Mouse (Mus musculus): ENCODE data around the gene Uts2.
"Not testable (repeated sequence)": the region's sequence is repeated elsewhere in the genome, so short reads cannot be mapped to it uniquely, and the experiment has no call there.

The Uts2 gene

DNA sequence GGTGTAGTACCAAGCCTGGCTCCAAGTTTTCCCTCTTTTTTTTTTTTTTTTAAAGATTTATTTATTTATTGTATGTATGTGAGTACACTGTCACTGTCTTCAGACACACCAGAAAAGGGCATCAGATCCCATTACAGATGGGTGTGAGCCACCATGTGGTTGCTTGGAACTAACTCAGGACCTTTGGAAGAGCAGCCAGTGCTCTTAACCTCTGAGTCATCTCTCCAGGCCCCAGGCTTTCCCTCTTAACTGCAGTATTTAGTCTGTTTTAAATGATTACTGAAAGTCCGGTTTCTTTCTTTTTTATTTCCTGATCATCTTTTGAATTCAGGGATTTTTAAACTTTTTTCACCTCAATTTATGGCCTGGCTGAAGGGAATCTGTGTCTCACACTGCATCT, 20.5 kb downstream of the Uts2 start:
- not testable (repeated sequence) for DNase-seq

DNA sequence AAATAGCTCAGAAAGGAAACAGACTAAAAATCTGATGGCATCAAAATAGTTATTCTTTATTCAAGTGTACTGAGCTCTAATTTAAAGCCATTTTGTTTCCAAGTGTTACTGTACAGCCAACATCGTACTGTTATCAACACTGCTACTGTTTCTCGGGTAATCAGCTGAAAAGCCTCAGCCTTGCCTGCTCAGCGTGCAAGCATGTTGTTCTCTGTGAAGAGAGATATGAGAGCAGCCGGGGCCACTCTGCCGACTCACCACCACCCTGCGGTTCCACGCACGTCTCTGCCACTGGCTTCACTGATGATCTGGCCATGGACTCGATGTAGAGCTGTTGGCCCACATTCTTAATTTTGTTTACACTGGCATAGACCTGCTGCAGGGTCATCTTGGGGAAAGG, 27.3 kb downstream of the Uts2 start:
- no peak for DNase-seq

DNA sequence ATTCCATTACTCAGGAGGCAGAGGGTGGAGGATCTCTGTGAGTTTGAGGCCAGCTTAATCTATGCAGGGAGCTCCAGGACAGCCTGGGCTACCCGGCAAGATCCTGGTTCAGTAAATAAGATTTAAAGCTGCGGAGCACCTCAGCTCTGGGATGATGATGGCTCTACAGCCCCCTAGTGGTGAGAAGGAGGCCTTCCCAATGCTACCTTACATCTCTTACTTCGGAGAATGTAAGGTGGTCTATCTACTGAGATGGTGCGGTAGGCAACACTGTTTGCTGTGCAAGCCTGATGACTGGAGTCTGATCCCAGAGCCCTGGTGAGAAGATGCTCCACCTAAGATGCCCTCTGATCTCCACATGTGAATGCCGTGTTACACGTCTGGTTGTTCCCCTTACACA, 30.1 kb downstream of the Uts2 start:
- peak; percentile 39 for DNase-seq

DNA sequence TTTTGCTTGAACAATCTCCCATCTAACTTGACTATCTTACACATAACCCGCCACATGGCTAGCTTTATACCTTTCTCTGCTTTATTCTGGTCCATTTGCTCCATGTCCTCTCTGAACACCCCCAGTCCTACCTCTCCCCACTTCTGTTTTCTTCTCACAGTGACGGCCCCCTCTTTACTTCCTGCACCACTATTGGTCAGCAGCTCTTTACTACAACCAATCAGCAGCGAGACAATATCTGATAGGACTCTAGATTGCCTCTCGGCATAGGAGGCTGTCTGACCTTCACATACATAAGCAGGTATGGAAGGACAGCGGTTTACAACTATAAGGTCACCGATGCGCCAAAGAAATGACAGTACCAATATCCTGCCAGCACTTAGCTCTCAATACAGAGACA, 39.6 kb downstream of the Uts2 start:
- DNase-seq: no peak

DNA sequence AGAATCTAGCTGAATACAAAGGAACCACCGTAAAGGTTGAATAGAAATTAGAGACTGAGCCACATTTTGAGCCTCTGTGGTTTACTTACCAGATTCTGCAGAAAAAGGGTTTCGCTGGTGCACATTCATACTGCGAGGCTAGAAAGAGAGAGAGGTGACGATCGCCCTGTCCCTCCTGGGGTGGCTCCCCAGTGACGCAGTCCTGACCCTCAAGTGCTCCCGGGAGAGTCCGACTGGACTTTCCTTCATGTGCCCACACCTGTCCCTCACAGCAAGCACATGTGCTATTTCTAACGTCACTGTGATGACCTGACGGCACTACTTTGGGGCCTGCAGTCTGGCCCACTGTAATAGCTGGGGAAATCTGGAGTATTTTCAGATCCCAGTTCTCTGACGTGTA, 40.9 kb downstream of the Uts2 start:
- no peak for DNase-seq

DNA sequence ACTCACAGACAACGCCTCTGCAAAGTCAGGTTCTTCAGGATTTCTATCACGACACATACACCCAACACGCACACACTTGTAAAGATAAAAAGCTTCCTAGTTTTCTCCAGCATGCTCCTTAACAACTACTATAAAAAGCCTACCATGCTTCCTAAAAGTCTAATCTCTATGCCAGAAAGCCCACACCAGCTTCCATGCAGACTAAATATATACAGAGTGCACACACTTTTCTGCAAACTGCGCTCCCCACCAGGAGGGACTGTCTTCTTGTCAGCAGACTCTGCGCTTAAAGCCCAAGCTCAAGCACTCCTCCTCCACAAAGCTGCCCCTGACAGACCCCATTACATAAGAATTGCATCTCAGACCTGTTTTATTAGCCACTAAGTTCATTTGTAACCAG, 44.6 kb downstream of the Uts2 start:
- DNase-seq: no peak

DNA sequence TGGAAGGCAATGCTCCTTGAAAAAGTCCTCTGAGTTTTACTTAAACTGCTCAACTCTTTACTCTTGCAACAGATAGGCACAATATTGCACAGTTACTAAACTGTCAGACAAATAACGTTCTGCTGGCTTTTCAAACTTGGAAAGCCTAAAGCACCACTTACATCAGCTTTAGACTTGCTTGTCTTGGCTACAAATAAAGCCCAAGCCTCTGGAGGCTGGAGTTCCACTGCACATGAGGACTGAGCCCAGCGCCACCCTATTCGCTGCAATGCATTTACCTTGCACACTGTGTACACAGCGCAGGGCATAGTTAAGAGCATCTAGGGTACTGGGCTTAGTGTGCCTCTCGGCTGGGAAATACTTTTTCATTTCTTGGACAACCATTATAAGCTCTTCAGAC, 46.4 kb downstream of the Uts2 start:
- peak; percentile 58 for DNase-seq

DNA sequence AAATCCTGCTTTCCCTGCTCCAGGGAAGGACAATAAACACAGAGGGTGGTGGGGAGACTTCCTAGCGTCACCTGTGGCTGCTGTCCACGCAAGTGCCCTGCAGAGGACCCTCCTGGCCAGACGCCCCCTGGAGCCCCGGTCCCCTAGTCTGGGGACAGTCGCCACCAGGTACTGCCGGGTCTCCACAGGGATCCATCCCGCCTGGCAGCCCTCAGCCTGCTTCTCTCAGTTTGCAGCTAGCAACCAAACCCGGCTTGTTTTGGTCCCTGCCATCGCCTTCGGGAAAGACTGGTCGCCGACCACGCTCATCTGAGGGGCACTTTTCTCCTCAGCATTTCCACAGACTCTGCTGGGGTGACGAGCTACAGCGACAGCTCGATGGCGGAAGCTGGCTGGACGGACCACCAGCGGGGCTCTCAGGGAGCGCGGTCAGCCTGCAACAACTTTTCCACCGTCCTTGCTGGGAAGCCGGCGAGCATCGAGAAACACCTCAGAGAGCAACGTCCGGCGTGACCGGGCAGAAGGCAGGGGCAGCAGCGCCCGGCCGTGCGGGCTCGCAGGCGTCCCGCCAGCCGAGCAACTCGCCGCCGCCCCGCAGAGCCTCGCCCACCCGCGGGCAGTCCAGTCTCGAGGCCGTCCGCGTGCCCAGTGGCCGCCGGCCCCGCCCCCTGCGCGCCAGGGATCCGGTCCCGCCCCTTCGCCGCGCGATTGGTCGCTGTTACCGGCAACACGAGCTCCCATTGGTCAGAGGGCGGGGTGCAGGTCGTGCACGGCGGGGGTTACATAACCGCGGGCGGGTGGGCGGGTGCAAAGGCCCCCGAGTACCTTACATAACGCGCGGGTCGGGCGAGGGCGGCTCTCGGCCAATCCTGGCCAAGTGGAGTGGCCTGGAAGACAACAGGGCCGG, 47.4 kb downstream of the Uts2 start, which contains the start of gene Per3:
TSS of gene Per3 (minus strand) at position 629 of the 907 bp plus-strand sequence.
- peak; percentile 98 for DNase-seq

DNA sequence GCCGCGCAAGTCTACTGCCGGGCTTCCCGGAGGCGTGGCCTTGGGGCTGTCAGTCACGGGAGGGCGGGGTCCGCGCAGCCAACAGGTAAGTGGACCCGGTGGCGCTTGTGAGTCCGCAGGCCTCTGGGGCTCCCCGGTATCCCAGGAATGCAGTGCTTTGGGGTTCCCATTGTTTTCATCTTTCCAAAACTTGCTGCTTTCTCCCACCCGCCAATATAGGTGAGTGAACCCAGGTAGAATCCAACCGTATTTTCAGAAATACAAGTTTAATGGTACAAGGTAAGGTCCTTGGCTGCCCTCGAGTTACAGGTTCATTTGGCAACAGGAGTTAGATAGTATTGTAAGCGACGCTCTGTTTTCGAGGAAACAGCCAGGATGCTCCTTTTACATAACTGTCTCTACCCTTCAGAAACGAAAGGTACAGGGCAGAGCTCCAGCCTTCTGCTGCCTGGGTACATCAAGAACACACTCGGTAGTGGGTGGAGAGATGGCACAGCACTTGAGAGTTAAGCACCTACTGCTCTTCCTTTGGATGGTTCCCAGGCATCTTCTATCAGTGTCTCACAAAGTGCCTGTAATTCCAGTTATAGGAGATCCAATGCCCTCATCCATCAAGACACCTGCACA, 48.2 kb downstream of the Uts2 start:
- no peak for DNase-seq

DNA sequence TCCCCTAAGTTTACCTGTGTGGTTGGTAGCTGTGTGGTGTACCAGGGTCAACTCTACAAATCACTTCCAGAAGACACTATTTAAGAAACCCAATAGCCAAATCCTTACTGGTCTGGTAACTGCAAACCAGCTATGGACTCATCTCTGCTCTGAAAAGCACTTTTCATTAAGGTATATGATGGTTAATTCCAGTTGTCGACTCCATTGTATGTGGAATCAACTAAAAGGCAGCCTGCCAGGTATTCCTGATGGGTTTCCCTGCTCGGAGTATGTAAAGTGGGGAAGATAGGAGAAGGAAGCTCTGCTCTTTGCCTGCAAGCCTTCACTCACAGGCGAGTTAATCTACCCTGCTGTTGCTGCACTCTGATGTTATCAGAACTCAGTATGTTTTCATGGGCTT, 49.6 kb downstream of the Uts2 start:
- DNase-seq: no peak

DNA sequence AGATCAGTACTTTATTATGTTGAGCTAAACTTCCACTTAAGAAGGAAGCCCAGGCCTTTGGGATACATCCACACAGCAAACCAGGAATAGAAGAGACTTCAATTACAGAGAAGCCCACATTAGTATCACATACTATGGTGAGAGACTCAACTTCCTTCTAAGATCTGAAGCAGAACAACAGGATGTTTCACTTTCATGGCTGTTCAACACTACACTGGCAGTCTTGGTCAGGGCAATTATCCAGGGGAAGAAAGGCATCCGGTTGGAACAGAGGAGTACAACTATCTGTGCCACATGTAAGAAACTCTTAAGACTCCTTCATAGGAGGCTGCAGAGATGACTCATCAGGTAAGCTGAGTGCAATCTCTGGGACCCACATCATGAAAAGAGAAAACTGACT, 54.3 kb downstream of the Uts2 start:
- no peak for DNase-seq

All from lung, postnatal 14 days (tissue).